Mouse (Mus musculus): ENCODE measurements at regions not wholly inside any gene's neighbourhood (a gene's known extent, or its start where the extent isn't known, plus 50 kb on each side); places are given as distances from the start of the nearest gene placed in this dataset.

DNA sequence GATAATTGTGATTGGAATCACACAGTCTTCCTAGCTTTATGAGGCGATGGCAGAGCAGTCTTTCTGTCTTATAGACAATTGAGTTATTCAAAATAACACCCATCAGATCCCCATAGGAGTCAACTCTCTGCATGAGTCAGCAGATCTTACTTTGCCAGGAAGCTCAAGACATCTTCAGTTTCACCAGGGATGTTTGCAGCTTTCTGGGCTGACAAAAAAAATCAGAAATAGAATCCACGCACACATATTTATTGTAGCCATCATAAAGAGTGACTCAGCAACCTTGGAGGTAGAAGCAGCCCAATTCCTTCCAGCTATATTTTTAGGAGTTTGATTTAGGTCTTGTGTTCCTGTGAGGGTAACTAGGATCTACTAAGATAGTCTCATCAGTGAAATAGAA, 122.8 kb upstream of the Ctso start:
- TF ChIP-seq HCFC1 (IDR thresholded peaks at IDR 0.05; ENCODE audit: low read depth, low read length) (no peak), CTCF (IDR thresholded peaks at IDR 0.05 in 2 of 3, conservative IDR thresholded peaks at IDR 0.05 in 1 of 3; ENCODE audit: control insufficient read depth in 1 of 3, insufficient read depth in 1 of 3, low read depth in 2 of 3, low read length in 3 of 3, poor library complexity in 1 of 3, severe bottlenecking in 1 of 3) (no peak), ETS1 (IDR thresholded peaks at IDR 0.05; ENCODE audit: low read depth, low read length) (no peak), ZC3H11A (IDR thresholded peaks at IDR 0.05; ENCODE audit: low read depth, low read length) (no peak), EP300 (IDR thresholded peaks at IDR 0.05; ENCODE audit: low read depth in 1 of 2, low read length in 2 of 2) (no peak)
